Mouse (Mus musculus) 416B (cell line): Measurements from ENCODE around the gene Tcaim.
"Not testable (repeated sequence)": the region's sequence is repeated elsewhere in the genome, so short reads cannot be mapped to it uniquely, and the experiment has no call there.

Source experiments
- DNase-seq: peaks from one replicate; pipeline ENCODE4 v3.0.0; 2011; ENCODE audit warnings: low read depth

Gene Tcaim

GRCm38 (mm10) chr9:122854526-122854925 is 49.2 kb downstream of the Tcaim start:
- DNase-seq: no peak

DNA sequence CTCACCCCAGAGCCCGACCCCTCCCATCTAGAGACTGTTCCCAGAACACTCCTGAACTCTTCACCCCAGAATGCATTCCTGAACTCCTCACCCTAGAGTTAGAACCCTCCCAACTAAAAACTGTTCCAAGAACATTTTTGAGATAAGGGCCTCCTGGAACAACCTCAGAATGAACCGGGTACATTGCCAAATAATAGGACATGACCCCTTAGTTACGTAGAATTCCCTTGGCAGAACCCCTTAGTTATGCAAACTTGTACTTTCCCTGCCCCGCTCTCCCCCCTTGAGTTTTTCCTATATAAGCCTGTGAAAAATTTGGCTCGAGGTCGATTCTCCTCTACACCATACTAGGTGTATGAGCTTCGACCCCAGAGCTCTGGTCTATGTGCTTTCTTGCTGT is 49.8 kb downstream of the Tcaim start:
- DNase-seq: not testable (repeated sequence)

GRCm38 (mm10) chr9:122855617-122856016 is 50.3 kb downstream of the Tcaim start:
- DNase-seq: no peak

GRCm38 (mm10) chr9:122856716-122857115 is 51.4 kb downstream of the Tcaim start:
- no peak for DNase-seq

DNA sequence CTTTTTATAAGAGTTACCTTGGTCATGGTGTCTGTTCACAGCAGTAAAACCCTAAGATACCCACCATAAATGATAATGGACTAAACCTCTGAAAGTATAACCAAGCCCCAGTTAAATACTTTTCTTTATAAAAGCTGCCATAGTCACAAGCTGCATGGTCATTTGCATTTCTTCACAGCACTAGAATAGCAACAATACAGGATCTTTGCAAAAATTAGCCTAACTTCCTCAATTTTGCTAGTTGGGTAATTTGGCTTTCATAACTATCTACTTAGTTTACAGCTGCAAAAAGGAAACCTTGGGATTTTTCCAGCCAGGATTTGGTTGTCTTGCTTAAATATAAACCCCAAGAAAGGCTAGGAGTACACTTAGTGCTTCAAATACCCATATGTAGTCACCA is 55.4 kb downstream of the Tcaim start:
- peak; percentile 21 for DNase-seq

- DNase-seq: no peak
These were observed 58.4 kb downstream of the Tcaim start for GRCm38 (mm10) chr9:122863731-122864130.

DNA sequence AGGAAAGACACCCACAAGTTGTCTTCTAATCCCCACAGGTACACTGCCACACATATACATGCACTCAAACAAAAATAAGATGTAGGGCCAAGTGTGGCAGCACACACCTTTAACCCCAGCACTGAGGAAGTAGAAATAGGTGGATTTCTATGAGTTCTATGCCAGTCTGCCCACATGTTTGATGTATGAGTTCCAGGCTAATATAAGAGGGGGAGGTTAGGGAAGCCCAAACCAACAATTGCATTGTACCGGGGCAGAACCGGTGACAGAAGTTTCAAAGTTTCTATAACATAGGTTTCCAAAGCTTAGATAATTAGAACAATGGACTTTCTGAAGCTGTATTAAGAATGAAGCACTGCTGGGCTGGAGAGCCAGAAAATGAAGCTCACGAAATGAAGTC is 59.5 kb downstream of the Tcaim start:
- DNase-seq: peak; percentile 31

DNA sequence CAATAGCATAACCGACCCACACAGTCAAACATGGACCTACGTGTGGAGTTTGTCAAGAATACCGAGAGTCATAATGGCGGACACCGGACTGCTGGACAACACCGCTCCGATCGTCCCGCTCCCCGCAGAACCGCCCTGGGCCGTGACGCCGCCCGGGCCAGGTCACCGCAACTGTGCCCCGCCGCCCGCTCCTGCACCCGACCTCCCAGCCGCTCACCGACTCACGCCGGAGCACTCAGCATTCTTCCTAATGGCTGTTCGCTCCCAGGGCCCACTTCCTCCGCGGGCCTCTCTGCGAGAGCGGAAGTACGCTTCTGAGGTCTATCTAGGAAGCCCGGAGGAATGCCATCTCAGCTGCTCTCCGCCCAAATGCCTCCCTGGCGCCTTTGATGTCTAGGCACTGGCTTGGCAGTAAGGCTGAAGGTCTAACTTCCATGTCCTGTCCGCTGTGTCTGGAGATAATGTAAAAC is 60.4 kb downstream of the Tcaim start, which contains the start of gene Zfp445:
TSS of gene Zfp445 (minus strand) at position 310 of the 470 bp plus-strand sequence.
- peak; percentile 94 for DNase-seq

DNA sequence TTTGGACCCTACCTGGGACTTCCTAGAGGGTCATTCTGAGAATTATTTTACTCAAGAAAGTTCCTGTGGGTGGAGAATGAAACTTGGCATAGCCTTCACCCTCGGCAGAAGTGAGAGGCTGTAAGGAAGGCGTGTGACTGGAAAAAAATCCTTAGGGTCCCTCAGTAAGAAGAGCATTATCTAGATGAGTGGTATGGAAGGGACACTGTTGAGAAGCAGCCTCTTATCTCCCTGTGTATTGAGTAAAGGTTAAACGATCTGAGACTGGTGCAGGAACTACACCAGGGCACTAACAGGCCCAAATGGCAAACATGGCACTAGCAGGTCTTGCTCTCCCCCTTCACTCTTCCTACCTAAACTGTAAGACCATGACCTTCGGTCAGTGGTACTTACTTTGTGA is 60.9 kb downstream of the Tcaim start:
- no peak for DNase-seq

- DNase-seq: no peak
These were observed 67.3 kb downstream of the Tcaim start for GRCm38 (mm10) chr9:122872595-122872994.

- DNase-seq: no peak
These were observed 69.3 kb downstream of the Tcaim start for GRCm38 (mm10) chr9:122874653-122875052.

- no peak for DNase-seq
These were observed 69.8 kb downstream of the Tcaim start for GRCm38 (mm10) chr9:122875145-122875544.

GRCm38 (mm10) chr9:122885385-122885784 is 80.0 kb downstream of the Tcaim start, which contains the start of gene Zkscan7:
TSS of gene Zkscan7 (plus strand) at chr9:122885685.
- DNase-seq: no peak
